Mouse (Mus musculus) bone marrow, adult 2 months (tissue): ENCODE measurements at regions not wholly inside any gene's neighbourhood (a gene's known extent, or its start where the extent isn't known, plus 50 kb on each side); places are given as distances from the start of the nearest gene placed in this dataset.

Source experiments
- CTCF ChIP-seq: fragments of 200-500 bp; IDR thresholded peaks from 2 replicates; pipeline ENCODE4 v1.5.1; 2011; ENCODE audit warnings: low read length, control low read depth; ENCODE audit not compliant: control insufficient read depth, insufficient read depth
- POLR2A ChIP-seq: fragments of 200-500 bp; IDR thresholded peaks from 2 replicates; pipeline ENCODE4 v1.6.1; 2011; ENCODE audit warnings: low read depth, mild to moderate bottlenecking, control low read depth, low read length, borderline replicate concordance; ENCODE audit not compliant: control insufficient read depth

DNA sequence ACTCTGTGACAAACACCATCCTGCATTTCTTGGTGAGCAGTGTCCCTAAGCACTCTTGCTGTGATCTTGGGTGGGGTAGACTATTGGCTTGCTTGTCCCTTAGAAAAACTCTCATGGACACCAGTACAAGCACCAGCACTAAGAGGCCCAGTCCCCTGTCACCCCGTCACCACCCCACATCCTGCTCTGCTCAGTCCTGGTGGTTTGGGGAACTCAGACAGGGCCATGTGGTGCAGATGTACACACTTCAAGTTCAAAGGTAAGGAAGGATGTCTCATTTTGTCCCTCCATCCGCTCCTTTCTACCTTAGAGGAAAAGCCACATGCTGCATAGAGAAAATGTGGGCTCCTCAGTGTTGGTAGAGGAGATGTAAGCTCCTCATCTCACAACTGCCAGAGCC, 426.1 kb upstream of the Zmiz1 start:
- no peak for TF ChIP-seq POLR2A
- no peak for TF ChIP-seq CTCF
